Mouse (Mus musculus): ENCODE results near the gene B4galt4. TPM values are rescaled to one million over a fixed set of nuclear protein-coding genes. Genes with fewer than 3 reads are reported as not detected.

B4galt4 gene
- total and polyA plus RNA-seq, 3 experiments = not detected

- no peaks in the 10 kb centered on the region for H3K27me3 ChIP-seq (replicated peaks)
- 0 out of 4 replicates have a peak, but pooled peaks cover 0 to 7% of the 10 kb centered on the region in 2 experiments for H3K4me1 ChIP-seq (ENCODE audit: control insufficient read depth in 1 of 2, insufficient read depth in 2 of 2)
- no peaks in the 10 kb centered on the region for H3K79me2 ChIP-seq (replicated peaks; ENCODE audit: control insufficient read depth, extremely low read depth, insufficient read depth, poor library complexity, severe bottlenecking)
- H3K27ac ChIP-seq (ENCODE audit: insufficient read depth, low read depth) = no peak overlapping the region
- H3K4me3 ChIP-seq (replicated peaks in 1 of 3; ENCODE audit: low read depth in 2 of 3, low read length in 2 of 3, poor library complexity in 1 of 3) = no peak overlapping the region
- no peak overlapping the region for H3K4me2 ChIP-seq (ENCODE audit: insufficient read depth, low read depth, poor library complexity, severe bottlenecking)
- in situ Hi-C loops (cut with MboI; ENCODE audit: low pct_ligation_motif_present, low pct_unique_long_range_greater_than_20kb, low sequenced_read_pairs) (no loop called here), dilution Hi-C loops (cut with MboI; ENCODE audit: extremely low pct_ligation_motif_present, extremely low pct_unique_long_range_greater_than_20kb, low sequenced_read_pairs) (no loop called here)
- H3K9me3 ChIP-seq (replicated peaks; ENCODE audit: low read length) = no peaks in the 10 kb centered on the region
- no peak for DNase-seq (ENCODE audit: extremely low read depth)
- TF ChIP-seq ZKSCAN1 (IDR thresholded peaks at IDR 0.05; ENCODE audit: borderline replicate concordance, low read depth, low read length) (no peak), CHD2 (IDR thresholded peaks at IDR 0.05; ENCODE audit: low read length) (no peak), MYC (IDR thresholded peaks at IDR 0.05; ENCODE audit: low read depth, low read length) (no peak), POLR2A (IDR thresholded peaks at IDR 0.05; ENCODE audit: low read depth, low read length) (no peak), EP300 (IDR thresholded peaks at IDR 0.05; ENCODE audit: low read length) (no peak), SMC3 (IDR thresholded peaks at IDR 0.05; ENCODE audit: low read depth, low read length) (no peak), UBTF (IDR thresholded peaks at IDR 0.05; ENCODE audit: low read depth, low read length) (no peak), ZNF384 (IDR thresholded peaks at IDR 0.05; ENCODE audit: low read depth, low read length) (no peak), HCFC1 (IDR thresholded peaks at IDR 0.05; ENCODE audit: low read depth, low read length) (no peak), SIN3A (IDR thresholded peaks at IDR 0.05; ENCODE audit: low read length) (no peak), TBP (conservative IDR thresholded peaks at IDR 0.05; ENCODE audit: low read depth, low read length) (no peak), ETS1 (conservative IDR thresholded peaks at IDR 0.05; ENCODE audit: low read depth, low read length) (no peak), RAD21 (IDR thresholded peaks at IDR 0.05; ENCODE audit: low read depth, low read length) (no peak), CHD1 (IDR thresholded peaks at IDR 0.05; ENCODE audit: low read depth, low read length) (no peak), KAT2A (IDR thresholded peaks at IDR 0.05; ENCODE audit: insufficient replicate concordance, low read length) (no peak), ELF1 (IDR thresholded peaks at IDR 0.05; ENCODE audit: low read depth, low read length) (no peak)
- no peaks in the 10 kb centered on the region for H3K36me3 ChIP-seq (replicated peaks in 1 of 2; ENCODE audit: control insufficient read depth in 1 of 2, insufficient read depth in 1 of 2, low read length in 1 of 2)
- H3K9ac ChIP-seq (ENCODE audit: insufficient read depth, low read depth) = no peak overlapping the region
These were observed 24.6 kb downstream of the B4galt4 start for GRCm38 (mm10) chr16:38766671-38767070.

GRCm38 (mm10) chr16:38767761-38768160 is 25.7 kb downstream of the B4galt4 start:
- Histone ChIP-seq H3K4me2 (ENCODE audit: insufficient read depth, low read depth, poor library complexity, severe bottlenecking) (no peak overlapping the region), H3K79me2 (replicated peaks; ENCODE audit: control insufficient read depth, extremely low read depth, insufficient read depth, poor library complexity, severe bottlenecking) (no peaks in the 10 kb centered on the region), H3K4me3 (replicated peaks in 1 of 3; ENCODE audit: low read depth in 2 of 3, low read length in 2 of 3, poor library complexity in 1 of 3) (no peak overlapping the region), H3K27ac (ENCODE audit: insufficient read depth, low read depth) (no peak overlapping the region), H3K9ac (ENCODE audit: insufficient read depth, low read depth) (no peak overlapping the region), H3K27me3 (replicated peaks) (no peaks in the 10 kb centered on the region), H3K4me1 (ENCODE audit: control insufficient read depth in 1 of 2, insufficient read depth in 2 of 2) (0 out of 4 replicates have a peak, but pooled peaks cover 0 to 7% of the 10 kb centered on the region in 2 experiments), H3K36me3 (replicated peaks in 1 of 2; ENCODE audit: control insufficient read depth in 1 of 2, insufficient read depth in 1 of 2, low read length in 1 of 2) (no peaks in the 10 kb centered on the region), H3K9me3 (replicated peaks; ENCODE audit: low read length) (no peaks in the 10 kb centered on the region)
- in situ Hi-C loops (cut with MboI; ENCODE audit: low pct_ligation_motif_present, low pct_unique_long_range_greater_than_20kb, low sequenced_read_pairs) (no loop called here), dilution Hi-C loops (cut with MboI; ENCODE audit: extremely low pct_ligation_motif_present, extremely low pct_unique_long_range_greater_than_20kb, low sequenced_read_pairs) (no loop called here)
- TF ChIP-seq TCF12 (IDR thresholded peaks at IDR 0.05; ENCODE audit: low read depth, low read length) = no peak
- TF ChIP-seq ZKSCAN1 (IDR thresholded peaks at IDR 0.05; ENCODE audit: borderline replicate concordance, low read depth, low read length) = no peak
- no peak for TF ChIP-seq CHD1 (IDR thresholded peaks at IDR 0.05; ENCODE audit: low read depth, low read length)
- no peak for DNase-seq (ENCODE audit: extremely low read depth)

Data from CH12.LX (cell line).